Mouse (Mus musculus) CH12.LX (cell line): Measurements from ENCODE around the gene Zfp729b.
A peak's percentile ranks its signal among the peaks of the same experiment; 100 is the strongest.

Experiments used
- CHD1 ChIP-seq: IDR thresholded peaks from 2 replicates; pipeline ENCODE4 v1.6.1; 2012; ENCODE audit warnings: low read depth, low read length, improper control_type of control experiment, inconsistent platforms
- CHD2 ChIP-seq: IDR thresholded peaks from 2 replicates; pipeline ENCODE4 v1.6.1; 2011; ENCODE audit warnings: low read length, improper control_type of control experiment
- CTCF ChIP-seq, 2 experiments: IDR thresholded peaks in 1 of 2; conservative IDR thresholded peaks in 1 of 2; 2 replicates each; pipeline ENCODE4 v1.5.1; 2011 to 2012; ENCODE audit warnings: low read depth in 2 of 2, low read length in 2 of 2, improper control_type of control experiment in 1 of 2, inconsistent platforms in 1 of 2, mild to moderate bottlenecking in 1 of 2, moderate library complexity in 1 of 2
- EP300 ChIP-seq: IDR thresholded peaks from 2 replicates; pipeline ENCODE4 v1.6.1; 2011; ENCODE audit warnings: low read length, improper control_type of control experiment
- JUND ChIP-seq: conservative IDR thresholded peaks from 2 replicates; pipeline ENCODE4 v1.6.1; 2011; ENCODE audit warnings: low read depth, low read length, improper control_type of control experiment
- MYC ChIP-seq: IDR thresholded peaks from 2 replicates; pipeline ENCODE4 v1.6.1; 2011; ENCODE audit warnings: low read depth, mild to moderate bottlenecking, improper control_type of control experiment, low read length
- POLR2A ChIP-seq: IDR thresholded peaks from 2 replicates; pipeline ENCODE4 v1.6.1; 2011; ENCODE audit warnings: low read depth, mild to moderate bottlenecking, improper control_type of control experiment, low read length
- RAD21 ChIP-seq: IDR thresholded peaks from 2 replicates; pipeline ENCODE4 v1.6.1; 2011; ENCODE audit warnings: low read depth, mild to moderate bottlenecking, low read length, improper control_type of control experiment, moderate library complexity
- TBP ChIP-seq: conservative IDR thresholded peaks from 2 replicates; pipeline ENCODE4 v1.6.1; 2011; ENCODE audit warnings: low read depth, low read length, improper control_type of control experiment
- TCF12 ChIP-seq: IDR thresholded peaks from 2 replicates; pipeline ENCODE4 v1.6.1; 2014; ENCODE audit warnings: low read depth, mild to moderate bottlenecking, inconsistent platforms, low read length, improper control_type of control experiment
- UBTF ChIP-seq: IDR thresholded peaks from 2 replicates; pipeline ENCODE4 v1.6.1; 2012; ENCODE audit warnings: low read depth, mild to moderate bottlenecking, inconsistent platforms, low read length, improper control_type of control experiment, moderate library complexity
- USF1 ChIP-seq: IDR thresholded peaks from 2 replicates; pipeline ENCODE4 v1.6.1; 2014; ENCODE audit warnings: low read depth, mild to moderate bottlenecking, inconsistent platforms, low read length, improper control_type of control experiment
- USF2 ChIP-seq: conservative IDR thresholded peaks from 2 replicates; pipeline ENCODE4 v1.6.1; 2011; ENCODE audit warnings: low read depth, low read length, improper control_type of control experiment
- ZMIZ1 ChIP-seq: IDR thresholded peaks from 2 replicates; pipeline ENCODE4 v1.6.1; 2012; ENCODE audit warnings: low read depth, mild to moderate bottlenecking, inconsistent platforms, low read length, improper control_type of control experiment

- no peak; the same call in 1 of the 2 replicates for TF ChIP-seq ZMIZ1
- no peak for TF ChIP-seq CTCF (conservative IDR thresholded peaks at IDR 0.05 in 1 of 2, IDR thresholded peaks at IDR 0.05 in 1 of 2; ENCODE audit: low read depth in 2 of 2, low read length in 2 of 2)
- TF ChIP-seq TCF12: peak; percentile 80; the same call in 1 of the 2 replicates
- TF ChIP-seq CHD2: no peak; the same call in 1 of the 2 replicates
- 0 out of 2 replicates have a peak, but pooled peaks have one; percentile 58 for TF ChIP-seq UBTF
- TF ChIP-seq EP300: no peak
- TF ChIP-seq USF2: no peak
- TF ChIP-seq JUND: no peak
- TF ChIP-seq POLR2A: peak; percentile 79
- TF ChIP-seq RAD21: no peak
- peak; percentile 69 for TF ChIP-seq TBP
- peak; percentile 32; the same call in 1 of the 2 replicates for TF ChIP-seq MYC
- no peak for TF ChIP-seq USF1
- no peak for TF ChIP-seq CHD1
Observed at GRCm38 (mm10) chr13:67552505-67553346, 56.8 kb downstream of the Zfp729b start.
